Mouse (Mus musculus) cortical plate, adult 2 months (tissue): ENCODE data around the gene Nadk2.

Experiments
- CTCF ChIP-seq: fragments of 200-500 bp; IDR thresholded peaks from 2 replicates; pipeline ENCODE4 v1.5.1; 2011; ENCODE audit warnings: mild to moderate bottlenecking, control low read depth, low read length; ENCODE audit not compliant: insufficient read depth; ENCODE audit errors: extremely low read depth
- POLR2A ChIP-seq: fragments of 200-500 bp; IDR thresholded peaks from 2 replicates; pipeline ENCODE4 v1.6.1; 2011; ENCODE audit warnings: mild to moderate bottlenecking, low read length, control low read depth; ENCODE audit not compliant: insufficient read depth; ENCODE audit errors: extremely low read depth

DNA sequence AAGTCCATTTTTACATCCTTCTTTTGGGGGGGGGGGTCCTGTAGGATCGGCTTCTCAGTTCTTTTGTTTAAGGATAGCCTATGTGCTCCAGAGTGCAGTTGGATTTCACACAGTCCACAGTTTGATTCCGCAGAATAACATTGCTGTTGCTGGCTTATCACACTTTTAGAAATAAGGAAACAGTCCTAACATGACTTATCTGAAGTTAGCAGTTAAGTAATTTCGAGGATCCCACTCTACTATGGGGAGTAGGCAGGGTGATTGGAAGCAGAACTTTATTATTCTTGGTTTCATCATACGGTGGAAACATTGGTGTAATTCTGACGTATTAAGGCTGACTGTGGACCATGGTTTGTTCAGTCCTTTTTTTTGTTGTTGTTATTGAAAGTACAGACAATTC is 19.6 kb downstream of the Nadk2 start:
- TF ChIP-seq CTCF = no peak
- no peak for TF ChIP-seq POLR2A
